Mouse (Mus musculus): ENCODE data around the gene Macrod1.

DNA sequence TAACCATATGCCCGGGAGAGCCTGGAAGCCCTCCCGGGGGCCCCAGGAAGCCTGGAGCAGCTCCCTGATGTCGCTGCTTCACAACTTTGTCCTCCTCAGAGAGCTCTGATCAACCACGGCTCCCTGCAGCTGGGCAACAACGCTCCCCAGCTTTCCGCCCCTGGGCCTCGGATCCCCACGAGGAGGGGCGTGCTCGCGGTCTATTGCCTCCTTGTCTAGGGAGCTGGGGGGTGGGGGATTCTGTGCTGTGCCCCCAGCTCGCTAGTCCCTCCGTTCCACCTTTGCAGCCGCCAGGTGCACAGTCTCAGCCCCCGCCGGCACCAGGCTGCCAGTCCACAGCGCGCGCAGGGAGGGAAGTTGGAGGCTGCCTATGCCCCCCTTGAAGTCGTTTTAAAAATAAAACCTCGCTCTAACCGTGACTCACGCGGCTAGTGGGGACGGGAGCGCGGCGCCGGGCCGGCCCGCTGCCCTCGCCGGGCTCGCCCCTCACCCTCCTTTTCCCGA is 108.3 kb downstream of the Macrod1 start:
- TF ChIP-seq CTCF (IDR thresholded peaks at IDR 0.05; ENCODE audit: low read depth, low read length): no peak
- no peak for TF ChIP-seq POLR2A (IDR thresholded peaks at IDR 0.05; ENCODE audit: insufficient read depth, low read length)
